Mouse (Mus musculus): ENCODE data around the gene Gm17018. TPM values are rescaled to one million over a fixed set of nuclear protein-coding genes. Genes with fewer than 3 reads are reported as not detected.

Gm17018 gene
- polyA plus RNA-seq, 1 experiment from 2014 or later = 57.0 TPM

DNA sequence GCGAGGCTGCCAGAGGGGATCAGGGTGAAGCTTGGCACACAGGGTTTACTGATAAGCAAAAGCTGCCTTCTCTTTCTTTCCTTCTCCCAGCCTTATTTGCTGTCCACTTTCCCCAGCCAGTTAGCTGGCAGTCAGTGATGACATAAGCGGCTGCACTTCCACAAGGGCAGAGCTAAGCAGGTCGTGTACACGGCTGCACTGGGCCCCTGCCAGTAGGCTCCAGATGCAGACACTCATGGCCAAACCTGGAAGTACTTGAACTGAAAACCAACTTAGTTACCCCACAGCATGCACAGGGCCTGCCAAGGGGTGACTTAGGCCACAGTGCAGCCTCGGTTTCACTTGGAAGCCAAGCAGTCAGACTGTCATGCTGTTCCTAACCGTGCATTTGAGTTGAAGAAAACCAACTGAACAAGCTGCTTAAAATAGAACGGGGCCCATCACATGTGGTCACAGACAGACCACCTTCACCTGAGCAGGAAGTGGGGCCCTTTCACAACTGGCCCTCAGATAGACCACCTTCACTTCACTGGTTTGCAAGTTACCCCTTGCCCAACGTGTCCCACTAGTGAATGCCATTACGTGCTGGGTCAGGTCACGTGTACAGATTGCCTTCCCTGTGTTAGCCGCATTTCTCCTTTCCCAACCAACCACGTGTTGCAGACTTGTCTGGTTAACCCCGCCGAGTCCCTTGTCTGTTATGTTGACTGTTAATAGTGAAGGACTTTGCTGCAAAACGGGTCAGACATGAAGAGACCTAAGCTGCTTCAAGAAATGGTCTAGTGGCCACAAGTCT, 30.0 kb upstream of the Gm17018 start:
- DNase-seq = no peak
- Histone ChIP-seq H3K4me2 (ENCODE audit: low read length) (no peak overlapping the region), H3K27ac (replicated peaks; ENCODE audit: low read depth, low read length) (no peak overlapping the region), H3K27me3 (ENCODE audit: control insufficient read depth, insufficient read depth, low read length) (no peaks in the 10 kb centered on the region), H3K36me3 (ENCODE audit: control insufficient read depth, insufficient read depth, low read length) (peaks cover 42% of the 10 kb centered on the region), H3K9ac (replicated peaks; ENCODE audit: low read length) (no peak overlapping the region), H3K4me1 (ENCODE audit: control insufficient read depth, insufficient read depth, low read length) (no peaks in the 10 kb centered on the region), H3K9me3 (ENCODE audit: control insufficient read depth, low read length) (no peaks in the 10 kb centered on the region), H3K4me3 (replicated peaks; ENCODE audit: low read depth, low read length) (no peak overlapping the region)
- WGBS = 89% methylated on average over 15 of the region's 15 CpGs
- ATAC-seq (ENCODE audit: low FRiP score, low TSS enrichment) = no peak

GRCm38 (mm10) chr19:45531554-45531953, 28.9 kb upstream of the Gm17018 start:
- 77% methylated on average over 6 of the region's 6 CpGs for WGBS
- Histone ChIP-seq H3K9me3 (ENCODE audit: control insufficient read depth, low read length) (no peaks in the 10 kb centered on the region), H3K27me3 (ENCODE audit: control insufficient read depth, insufficient read depth, low read length) (no peaks in the 10 kb centered on the region), H3K36me3 (ENCODE audit: control insufficient read depth, insufficient read depth, low read length) (peaks cover 38% of the 10 kb centered on the region), H3K4me3 (replicated peaks; ENCODE audit: low read depth, low read length) (no peak overlapping the region), H3K9ac (replicated peaks; ENCODE audit: low read length) (no peak overlapping the region), H3K4me1 (ENCODE audit: control insufficient read depth, insufficient read depth, low read length) (no peaks in the 10 kb centered on the region), H3K4me2 (ENCODE audit: low read length) (no peak overlapping the region), H3K27ac (replicated peaks; ENCODE audit: low read depth, low read length) (no peak overlapping the region)
- DNase-seq (no peak), ATAC-seq (ENCODE audit: low FRiP score, low TSS enrichment) (no peak)

- H3K27me3 ChIP-seq (ENCODE audit: control insufficient read depth, insufficient read depth, low read length) = no peaks in the 10 kb centered on the region
- ATAC-seq (ENCODE audit: low FRiP score, low TSS enrichment) (no peak), DNase-seq (no peak)
- no peak overlapping the region for H3K4me3 ChIP-seq (replicated peaks; ENCODE audit: low read depth, low read length)
- H3K4me1 ChIP-seq (ENCODE audit: control insufficient read depth, insufficient read depth, low read length) = no peaks in the 10 kb centered on the region
- WGBS = 67% methylated on average over 7 of the region's 7 CpGs
- no peak overlapping the region for H3K9ac ChIP-seq (replicated peaks; ENCODE audit: low read length)
- H3K9me3 ChIP-seq (ENCODE audit: control insufficient read depth, low read length) = no peaks in the 10 kb centered on the region
- H3K36me3 ChIP-seq (ENCODE audit: control insufficient read depth, insufficient read depth, low read length) = peaks cover 19% of the 10 kb centered on the region
- H3K27ac ChIP-seq (replicated peaks; ENCODE audit: low read depth, low read length) = no peak overlapping the region
- no peak overlapping the region for H3K4me2 ChIP-seq (ENCODE audit: low read length)
These were observed 26.8 kb upstream of the Gm17018 start for GRCm38 (mm10) chr19:45533617-45534016.

- no peak overlapping the region for H3K27ac ChIP-seq (replicated peaks; ENCODE audit: low read depth, low read length)
- DNase-seq = no peak
- no peak overlapping the region for H3K9ac ChIP-seq (replicated peaks; ENCODE audit: low read length)
- H3K36me3 ChIP-seq (ENCODE audit: control insufficient read depth, insufficient read depth, low read length) = peaks cover 3% of the 10 kb centered on the region
- no peaks in the 10 kb centered on the region for H3K9me3 ChIP-seq (ENCODE audit: control insufficient read depth, low read length)
- ATAC-seq (ENCODE audit: low FRiP score, low TSS enrichment) = no peak
- no peak overlapping the region for H3K4me3 ChIP-seq (replicated peaks; ENCODE audit: low read depth, low read length)
- 0 out of 2 replicates have a peak, but pooled peaks cover 1% of the 10 kb centered on the region for H3K4me1 ChIP-seq (ENCODE audit: control insufficient read depth, insufficient read depth, low read length)
- 85% methylated on average over 8 of the region's 8 CpGs for WGBS
- no peaks in the 10 kb centered on the region for H3K27me3 ChIP-seq (ENCODE audit: control insufficient read depth, insufficient read depth, low read length)
- H3K4me2 ChIP-seq (ENCODE audit: low read length) = no peak overlapping the region
These were observed 25.1 kb upstream of the Gm17018 start for GRCm38 (mm10) chr19:45535214-45535735.

DNA sequence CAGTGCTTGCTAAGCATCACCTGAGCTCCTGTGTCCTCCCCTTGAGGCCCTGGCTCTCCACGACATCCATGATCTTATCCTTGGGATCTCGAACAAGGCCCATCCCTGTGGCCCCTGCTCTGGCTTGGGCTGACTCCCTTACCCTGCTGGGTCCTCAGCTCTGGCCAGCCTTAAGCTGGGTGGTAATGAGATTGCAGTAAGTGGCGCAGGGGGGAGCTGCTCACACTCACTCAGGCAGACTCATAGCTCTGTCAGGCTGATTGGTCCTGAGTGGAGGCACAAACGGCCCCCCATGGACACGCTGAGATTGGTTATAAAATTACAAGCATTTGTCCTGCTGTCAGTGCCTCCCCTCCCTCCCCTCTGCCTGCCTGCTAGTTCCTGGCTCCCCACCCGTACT, 24.5 kb upstream of the Gm17018 start:
- Histone ChIP-seq H3K9me3 (ENCODE audit: control insufficient read depth, low read length) (no peaks in the 10 kb centered on the region), H3K9ac (replicated peaks; ENCODE audit: low read length) (no peak overlapping the region), H3K27ac (replicated peaks; ENCODE audit: low read depth, low read length) (no peak overlapping the region), H3K27me3 (ENCODE audit: control insufficient read depth, insufficient read depth, low read length) (peaks cover 2% of the 10 kb centered on the region; the same call in 1 of the 2 replicates), H3K36me3 (ENCODE audit: control insufficient read depth, insufficient read depth, low read length) (no peaks in the 10 kb centered on the region), H3K4me1 (ENCODE audit: control insufficient read depth, insufficient read depth, low read length) (0 out of 2 replicates have a peak, but pooled peaks cover 3% of the 10 kb centered on the region), H3K4me2 (ENCODE audit: low read length) (no peak overlapping the region), H3K4me3 (replicated peaks; ENCODE audit: low read depth, low read length) (no peak overlapping the region)
- DNase-seq (no peak), ATAC-seq (ENCODE audit: low FRiP score, low TSS enrichment) (no peak)
- WGBS = 71% methylated on average over 6 of the region's 6 CpGs

GRCm38 (mm10) chr19:45537505-45537904, 22.9 kb upstream of the Gm17018 start:
- ATAC-seq (ENCODE audit: low FRiP score, low TSS enrichment) (no peak), DNase-seq (peak; percentile 65)
- no peak overlapping the region for H3K4me3 ChIP-seq (replicated peaks; ENCODE audit: low read depth, low read length)
- no peak overlapping the region for H3K27ac ChIP-seq (replicated peaks; ENCODE audit: low read depth, low read length)
- peaks cover 10% of the 10 kb centered on the region for H3K27me3 ChIP-seq (ENCODE audit: control insufficient read depth, insufficient read depth, low read length)
- no peaks in the 10 kb centered on the region for H3K9me3 ChIP-seq (ENCODE audit: control insufficient read depth, low read length)
- no peaks in the 10 kb centered on the region for H3K36me3 ChIP-seq (ENCODE audit: control insufficient read depth, insufficient read depth, low read length)
- 71% methylated on average over 1 of the region's 1 CpGs for whole genome bisulfite sequencing
- H3K4me1 ChIP-seq (ENCODE audit: control insufficient read depth, insufficient read depth, low read length) = 0 out of 2 replicates have a peak, but pooled peaks cover 3% of the 10 kb centered on the region
- H3K9ac ChIP-seq (replicated peaks; ENCODE audit: low read length) = no peak overlapping the region
- H3K4me2 ChIP-seq (ENCODE audit: low read length) = no peak overlapping the region

DNA sequence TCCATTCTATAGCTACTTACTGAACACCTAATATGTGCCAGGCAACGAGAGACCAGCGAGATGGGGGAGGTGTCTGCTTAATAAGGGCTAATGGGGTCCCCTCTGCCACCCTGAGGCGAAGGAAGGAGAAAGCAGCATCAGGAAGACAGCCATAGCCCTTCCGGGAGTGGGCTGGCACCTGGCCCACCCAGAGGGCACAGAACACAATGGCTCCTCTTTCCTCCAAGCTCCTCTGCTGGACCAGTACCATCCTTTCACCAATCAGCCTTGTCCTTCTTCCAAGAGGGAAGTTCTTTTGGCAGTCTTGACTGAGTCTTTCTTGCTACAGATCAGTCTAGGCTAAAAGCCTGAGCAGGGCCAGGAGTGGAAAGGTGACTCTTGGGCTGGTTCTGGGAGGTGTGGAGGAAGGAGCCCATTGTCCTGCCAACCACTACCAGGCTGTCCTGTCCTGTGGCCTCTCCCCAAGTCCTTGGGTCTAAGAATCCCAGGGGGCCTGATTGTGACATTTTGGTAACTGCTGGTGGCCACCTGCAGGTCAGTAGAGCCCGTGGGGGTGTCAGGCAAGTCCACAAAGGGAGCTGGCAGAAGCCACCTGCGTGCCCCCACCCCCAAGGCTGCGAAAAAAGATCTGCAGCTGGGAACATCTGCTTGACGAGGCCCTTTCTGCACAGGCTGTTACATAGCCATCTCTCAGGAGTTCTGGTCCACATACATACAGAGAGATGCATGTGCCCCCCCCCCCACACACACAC, 19.6 kb upstream of the Gm17018 start:
- DNase-seq (peak; percentile 33), ATAC-seq (ENCODE audit: low FRiP score, low TSS enrichment) (no peak; the same call in 1 of the 2 replicates)
- Histone ChIP-seq H3K4me1 (ENCODE audit: control insufficient read depth, insufficient read depth, low read length) (0 out of 2 replicates have a peak, but pooled peaks cover 3% of the 10 kb centered on the region), H3K27ac (replicated peaks; ENCODE audit: low read depth, low read length) (no peak overlapping the region; the same call in 1 of the 2 replicates), H3K9me3 (ENCODE audit: control insufficient read depth, low read length) (no peaks in the 10 kb centered on the region), H3K4me2 (ENCODE audit: low read length) (peak overlapping the region; percentile 71), H3K27me3 (ENCODE audit: control insufficient read depth, insufficient read depth, low read length) (peaks cover 41% of the 10 kb centered on the region), H3K36me3 (ENCODE audit: control insufficient read depth, insufficient read depth, low read length) (no peaks in the 10 kb centered on the region), H3K9ac (replicated peaks; ENCODE audit: low read length) (peak overlapping the region; percentile 60), H3K4me3 (replicated peaks; ENCODE audit: low read depth, low read length) (peak overlapping the region; percentile 38)
- WGBS = 30% methylated on average over 8 of the region's 8 CpGs

GRCm38 (mm10) chr19:45541409-45542041, 18.9 kb upstream of the Gm17018 start:
- Histone ChIP-seq H3K9me3 (ENCODE audit: control insufficient read depth, low read length) (no peaks in the 10 kb centered on the region), H3K4me1 (ENCODE audit: control insufficient read depth, insufficient read depth, low read length) (0 out of 2 replicates have a peak, but pooled peaks cover 3% of the 10 kb centered on the region), H3K27me3 (ENCODE audit: control insufficient read depth, insufficient read depth, low read length) (peaks cover 48% of the 10 kb centered on the region), H3K4me3 (replicated peaks; ENCODE audit: low read depth, low read length) (peak overlapping the region; percentile 38), H3K4me2 (ENCODE audit: low read length) (peak overlapping the region; percentile 71), H3K36me3 (ENCODE audit: control insufficient read depth, insufficient read depth, low read length) (no peaks in the 10 kb centered on the region), H3K9ac (replicated peaks; ENCODE audit: low read length) (peak overlapping the region; percentile 60), H3K27ac (replicated peaks; ENCODE audit: low read depth, low read length) (peak overlapping the region; percentile 49; the same call in 1 of the 2 replicates)
- ATAC-seq (ENCODE audit: low FRiP score, low TSS enrichment) = peak; percentile 66
- WGBS = under 1% methylated on average over 54 of the region's 58 CpGs
- peak; percentile 87 for DNase-seq
